Comparison of ENCODE assay signal across 25 mouse cellular contexts in genomic region chr7:67692141-67692540, GRCm38 (mm10). TPM values are rescaled to one million over a fixed set of nuclear protein-coding genes. Genes with fewer than 3 reads are reported as not detected.
DNase-seq lines count a peak whose midpoint lies in the region; ATAC-seq lines count a peak whose summit lies in the region.
"Had no signal": no experiment of that assay in that cellular context is flagged by ENCODE, and none has a peak within 500 bp of the region (broad histone marks: within the 10 kb centered on the region; RNA-seq: fewer than 3 reads in every experiment).

No protein-coding gene starts in this region.

- H3K4me2 ChIP-seq in heart, embryonic 13.5 days: no peak overlapping the region
- H3K4me2 ChIP-seq: embryonic facial prominence, embryonic 15.5 days; heart, embryonic 15.5 days; hindbrain, embryonic 15.5 days; intestine, embryonic 15.5 days; liver, embryonic 11.5 days; lung, embryonic 14.5 days; neural tube, embryonic 13.5 days had no signal

- peaks cover 21% of the 10 kb centered on the region; the same call in 1 of the 2 replicates for H3K36me3 ChIP-seq in heart, embryonic 13.5 days
- peaks cover 34% of the 10 kb centered on the region for H3K36me3 ChIP-seq in hindbrain, embryonic 10.5 days
- H3K36me3 ChIP-seq: heart, embryonic 15.5 days; hindbrain, embryonic 15.5 days; intestine, embryonic 15.5 days; neural tube, embryonic 13.5 days had no signal

- H3K9ac ChIP-seq in heart, embryonic 13.5 days: no peak overlapping the region
- H3K9ac ChIP-seq: embryonic facial prominence, embryonic 15.5 days; heart, embryonic 15.5 days; hindbrain, embryonic 15.5 days; intestine, embryonic 15.5 days; lung, embryonic 14.5 days; neural tube, embryonic 13.5 days had no signal

- WGBS in heart, embryonic 13.5 days: 27% methylated on average over 3 of the region's 3 CpGs
- WGBS in hindbrain, embryonic 10.5 days: 81% methylated on average over 3 of the region's 3 CpGs

- no peaks in the 10 kb centered on the region for H3K9me3 ChIP-seq in heart, embryonic 13.5 days
- H3K9me3 ChIP-seq in hindbrain, embryonic 10.5 days: no peaks in the 10 kb centered on the region
- H3K9me3 ChIP-seq: embryonic facial prominence, embryonic 15.5 days; heart, embryonic 15.5 days; hindbrain, embryonic 15.5 days; intestine, embryonic 15.5 days; megakaryocyte, embryonic 14.5 days; neural tube, embryonic 13.5 days had no signal

- peak; percentile 70 for DNase-seq in lung, postnatal 36 days
- no peak for DNase-seq in lung, postnatal 4 days
- peak; percentile 64 for DNase-seq in heart, adult 8-10 months (ENCODE audit: low spot score)
- DNase-seq in testis, postnatal 10 days (ENCODE audit: low spot score): peak; percentile 66
- DNase-seq in hindbrain, embryonic 10.5 days (ENCODE audit: low spot score): no peak
- no peak for DNase-seq in embryo, embryonic 10 days (ENCODE audit: low spot score)
- DNase-seq: adrenal gland, adult 8-10 months; cerebellum, adult 11 months; cerebellum, postnatal 14 days; embryo, embryonic 11 days; kidney, postnatal 36 days; layer of hippocampus, adult 9-11 months; lung, embryonic 14.5 days; midbrain, embryonic 14.5 days; right cerebral cortex, postnatal 25 days; thymus, adult 2 months had no signal

- H3K27ac ChIP-seq in heart, embryonic 13.5 days (replicated peaks): peak overlapping the region; percentile 30; the same call in 1 of the 2 replicates
- no peak overlapping the region for H3K27ac ChIP-seq in hindbrain, embryonic 10.5 days
- H3K27ac ChIP-seq: embryonic facial prominence, embryonic 15.5 days; heart, embryonic 15.5 days; hindbrain, embryonic 15.5 days; intestine, embryonic 15.5 days; neural tube, embryonic 13.5 days had no signal

- ATAC-seq in heart, embryonic 13.5 days (ENCODE audit: extremely low read depth, insufficient number of reproducible peaks, low FRiP score, low TSS enrichment): no peak
- ATAC-seq: intestine, embryonic 15.5 days; Patski had no signal

- H3K27me3 ChIP-seq in heart, embryonic 13.5 days (replicated peaks): no peaks in the 10 kb centered on the region
- H3K27me3 ChIP-seq in hindbrain, embryonic 10.5 days (ENCODE audit: insufficient read depth, poor library complexity, severe bottlenecking): no peaks in the 10 kb centered on the region
- H3K27me3 ChIP-seq: embryonic facial prominence, embryonic 15.5 days; heart, embryonic 15.5 days; hindbrain, embryonic 15.5 days; intestine, embryonic 15.5 days; neural tube, embryonic 13.5 days; Patski had no signal

- peaks cover 46% of the 10 kb centered on the region for H3K4me1 ChIP-seq in heart, embryonic 13.5 days
- no peaks in the 10 kb centered on the region for H3K4me1 ChIP-seq in hindbrain, embryonic 10.5 days (replicated peaks)
- H3K4me1 ChIP-seq: embryonic facial prominence, embryonic 15.5 days; hindbrain, embryonic 15.5 days; intestine, embryonic 15.5 days; neural tube, embryonic 13.5 days had no signal

- no peak overlapping the region for H3K4me3 ChIP-seq in heart, embryonic 13.5 days
- H3K4me3 ChIP-seq in hindbrain, embryonic 10.5 days: no peak overlapping the region
- H3K4me3 ChIP-seq: embryonic facial prominence, embryonic 15.5 days; heart, embryonic 15.5 days; hindbrain, embryonic 15.5 days; intestine, embryonic 15.5 days; megakaryocyte, embryonic 14.5 days; neural tube, embryonic 13.5 days had no signal

RNA-seq across cellular contexts. Expression of gene Ttc23, which starts 44.9 kb away (rescaled TPM):
- 10 to 100 TPM; 16.2 to 18.6 (median 17.4) TPM for total RNA-seq in heart, adult 8-10 months (2022)
- polyA plus RNA-seq in heart, embryonic 13.5 days (2015; fragmentation: Nextera tagmentation; extraction: Ambion mirVana): 16.0 and 16.8 TPM in 2 replicates
- 34.3 and 34.4 TPM in 2 replicates for polyA plus RNA-seq in hindbrain, embryonic 10.5 days (2016; fragmentation: Nextera tagmentation; extraction: Ambion mirVana)

RNA-seq across cellular contexts. Expression of gene Lrrc28, which starts 47.1 kb away (rescaled TPM):
- total RNA-seq in heart, adult 8-10 months (2022): 10 to 100 TPM; 13.5 to 19.6 (median 17.2) TPM
- 8.7 and 11.7 TPM in 2 replicates for polyA plus RNA-seq in heart, embryonic 13.5 days (2015; fragmentation: Nextera tagmentation; extraction: Ambion mirVana)
- 19.9 and 25.1 TPM in 2 replicates for polyA plus RNA-seq in hindbrain, embryonic 10.5 days (2016; fragmentation: Nextera tagmentation; extraction: Ambion mirVana)

Comparison
In these comparisons a context has a peak if more than half of its experiments do, and no peak if none do; other contexts are left out.
1. DNase-seq: peak in lung, postnatal 36 days (single experiment), heart, adult 8-10 months (single experiment) and testis, postnatal 10 days (single experiment); none in lung, postnatal 4 days (0 of 2), hindbrain, embryonic 10.5 days (single experiment) and embryo, embryonic 10 days (single experiment).